Mouse (Mus musculus) cerebellum, postnatal 14 days (tissue): ENCODE measurements around the gene Josd2.

ENCODE experiments used
- DNase-seq, 2 experiments: peaks; one replicate each; pipeline ENCODE4 v3.0.0; 2021; ENCODE audit warnings: mixed read lengths in 2 of 2

Gene Josd2

GRCm38 (mm10) chr7:44467811-44468411, at the start of gene Josd2:
Gene Josd2, plus strand, starts transcription at chr7:44467980.
- DNase-seq = peak; percentile 91 to 94

DNA sequence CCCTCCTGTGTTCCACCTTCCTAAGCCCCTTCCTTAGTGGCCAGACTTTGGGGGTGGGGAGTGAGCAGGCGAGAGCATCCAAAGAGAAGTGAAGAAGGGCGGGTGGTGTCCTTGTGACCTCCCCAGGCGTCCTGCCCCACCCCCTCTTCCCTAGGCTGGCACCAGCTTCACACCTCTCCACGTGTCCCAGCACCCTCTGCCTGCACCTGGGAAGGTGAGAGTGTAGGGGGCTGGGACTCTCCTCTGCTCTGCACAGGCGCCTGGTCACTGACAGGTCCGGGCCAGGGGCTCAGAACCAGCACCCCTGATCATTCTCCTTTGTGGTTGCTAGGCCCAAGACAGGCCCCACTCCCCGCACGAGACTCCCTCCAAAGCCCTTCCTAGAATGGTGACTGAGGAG, 40.1 kb upstream of the Josd2 start:
- peak in 1 of 2 experiments; percentile 20 for DNase-seq

DNA sequence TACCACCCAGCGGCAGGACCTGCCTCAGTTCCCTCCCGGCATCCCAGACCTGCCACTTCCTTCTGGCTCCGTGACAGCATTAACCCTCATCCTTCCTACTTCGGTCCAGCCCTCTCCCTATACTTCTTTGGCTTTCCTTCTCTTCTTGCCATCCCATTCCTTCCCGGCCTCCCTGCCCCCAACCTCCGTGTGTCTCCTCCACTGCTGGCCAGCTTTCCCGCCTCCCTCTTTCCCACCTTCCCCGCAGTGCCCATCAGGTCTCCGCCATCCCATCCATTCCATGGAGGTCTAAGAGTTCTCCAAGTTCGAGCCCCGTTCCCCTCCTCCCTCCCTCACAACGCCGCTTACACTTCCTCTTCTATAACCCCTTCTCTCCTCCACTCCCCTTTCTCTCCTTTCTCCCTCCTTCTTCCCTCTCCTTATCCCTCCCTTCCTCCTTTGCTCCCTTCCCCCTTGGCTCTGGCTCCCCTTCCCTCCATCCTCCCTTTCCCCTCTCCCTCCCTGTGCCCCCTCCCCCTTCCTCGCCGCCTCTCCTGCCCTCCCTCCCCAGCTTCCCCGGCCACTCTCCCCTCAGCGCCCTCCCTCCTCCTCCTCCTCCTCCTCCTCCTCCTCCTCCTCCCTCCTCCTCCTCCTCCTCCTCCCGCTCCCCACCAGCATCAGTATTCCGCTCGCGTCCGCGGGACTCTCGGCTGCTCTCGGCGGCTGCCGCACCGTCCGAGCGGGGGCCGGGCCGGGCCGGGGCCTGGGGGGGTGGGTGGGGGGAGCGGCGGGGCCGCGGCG, 39.4 kb upstream of the Josd2 start:
- peak; percentile 65 to 78 for DNase-seq

DNA sequence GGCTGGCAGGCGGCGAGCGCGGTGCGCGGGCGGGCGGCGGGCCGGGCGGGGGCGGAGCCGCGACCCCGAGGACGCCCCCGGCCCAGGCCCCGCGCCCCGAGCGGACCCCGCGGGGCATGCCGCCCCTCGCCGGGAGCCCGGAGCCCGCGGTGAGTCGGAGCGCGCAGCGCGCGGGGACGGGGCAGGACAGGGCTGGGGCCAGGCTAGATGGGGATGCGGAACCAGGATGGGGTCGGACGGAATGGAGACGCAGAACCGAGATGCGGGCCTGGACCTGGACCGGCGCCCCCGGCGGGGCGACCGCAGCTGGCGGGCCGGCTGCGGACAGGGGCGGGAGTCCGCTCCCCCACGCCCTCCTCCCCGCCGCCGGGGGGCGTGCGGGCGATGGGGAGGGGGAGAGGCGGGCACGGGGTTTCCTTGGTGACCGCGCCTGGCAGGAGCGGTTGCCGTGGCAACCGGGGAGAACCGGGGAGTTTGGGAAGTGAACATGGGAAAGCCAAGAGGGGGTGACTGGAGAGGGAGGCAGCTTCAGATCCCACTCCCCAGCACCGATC, 38.7 kb upstream of the Josd2 start, which contains the start of gene Lrrc4b:
Gene Lrrc4b, plus strand, starts transcription at position 51 of the 554 bp plus-strand sequence.
- DNase-seq = peak; percentile 79

DNA sequence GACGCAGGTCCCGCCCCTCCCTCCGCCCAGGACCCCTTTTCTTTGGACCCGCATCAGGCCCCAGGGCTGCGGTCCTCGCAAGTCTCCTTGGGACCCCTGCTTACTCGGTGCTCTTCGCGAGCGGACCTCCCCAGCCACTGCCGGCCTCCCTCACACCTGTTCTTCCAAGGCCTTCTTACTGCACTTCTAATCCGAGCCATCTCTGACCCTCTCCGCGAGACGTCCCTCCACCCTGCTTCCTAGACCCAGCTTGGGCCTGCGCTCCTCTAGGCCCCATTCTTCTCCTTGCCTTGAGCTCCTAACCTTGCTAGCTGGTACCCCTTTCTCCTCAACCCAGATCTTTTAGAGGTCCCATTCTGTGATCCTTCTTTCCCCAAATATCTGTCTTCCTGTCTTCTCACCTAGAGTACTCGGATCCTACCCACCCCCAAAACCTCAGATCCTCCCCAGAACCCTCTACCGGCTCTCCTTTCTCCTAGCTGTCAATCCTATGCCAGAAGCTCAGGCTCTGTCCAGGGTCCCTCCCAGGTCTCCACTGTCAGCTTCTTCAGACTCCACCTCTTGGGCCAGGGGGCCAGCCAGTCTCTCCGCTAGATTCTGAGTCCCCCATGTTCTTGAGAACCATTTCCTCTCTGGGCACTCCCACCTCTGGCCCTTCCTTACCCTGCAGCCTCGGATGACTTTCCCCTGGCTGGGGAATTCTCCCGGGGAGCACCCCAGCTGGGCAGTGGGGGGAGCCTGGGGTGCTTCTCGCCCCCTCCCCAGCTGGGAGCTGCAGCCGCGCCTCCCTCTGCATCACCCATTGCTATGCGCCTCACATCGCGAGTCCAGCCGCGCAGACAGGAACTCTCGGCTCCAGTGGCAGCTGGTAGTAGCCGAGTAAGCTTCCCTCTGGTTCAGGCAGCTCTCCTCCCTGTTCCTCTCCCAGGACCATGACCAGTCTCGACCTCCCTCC, 38.0 kb upstream of the Josd2 start:
- peak; percentile 39 to 49 for DNase-seq

- no peak for DNase-seq
Observed at GRCm38 (mm10) chr7:44432550-44432949, 35.2 kb upstream of the Josd2 start.

DNA sequence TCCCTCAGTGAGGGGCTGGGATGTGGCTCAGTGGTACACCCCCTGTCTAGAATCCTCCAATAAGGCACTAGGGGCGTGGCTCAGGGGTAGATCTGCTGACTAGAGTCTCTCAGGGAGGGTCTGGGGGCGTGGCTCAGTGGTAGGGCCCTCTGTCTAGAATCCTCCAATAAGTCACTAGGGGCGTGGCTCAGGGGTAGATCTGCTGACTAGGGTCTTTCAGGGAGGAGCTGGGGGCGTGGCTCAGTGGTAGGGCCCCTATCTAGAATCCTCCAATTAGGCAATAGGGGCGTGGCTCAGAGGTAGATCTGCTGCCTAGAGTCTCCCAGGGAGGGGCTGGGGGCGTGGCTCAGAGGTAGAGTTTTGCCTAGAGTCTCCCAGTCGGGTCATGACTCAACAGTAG, 34.4 kb upstream of the Josd2 start:
- peak in 1 of 2 experiments; percentile 72 for DNase-seq

GRCm38 (mm10) chr7:44434089-44434488, 33.7 kb upstream of the Josd2 start:
- no peak for DNase-seq

DNA sequence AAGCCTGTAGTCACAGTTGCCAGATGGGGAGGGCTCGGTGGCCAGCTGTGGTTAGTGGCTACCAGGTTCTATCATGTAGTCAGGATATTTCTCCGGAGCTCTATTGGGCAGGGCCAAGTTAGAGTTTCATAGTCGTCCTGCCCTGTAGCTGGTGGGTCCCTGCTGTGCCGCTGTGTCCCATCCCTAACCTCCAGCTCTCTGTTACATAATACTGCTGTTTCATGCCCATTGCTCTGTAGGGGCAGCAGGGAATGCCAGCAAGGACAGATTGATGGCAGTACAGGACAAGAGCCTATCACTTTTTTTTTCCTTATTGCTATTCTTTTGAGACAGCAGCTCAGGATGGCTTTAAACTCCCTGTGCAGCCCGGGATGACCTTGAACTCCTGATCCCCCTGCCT, 32.0 kb upstream of the Josd2 start:
- peak; percentile 6 to 51 for DNase-seq

DNA sequence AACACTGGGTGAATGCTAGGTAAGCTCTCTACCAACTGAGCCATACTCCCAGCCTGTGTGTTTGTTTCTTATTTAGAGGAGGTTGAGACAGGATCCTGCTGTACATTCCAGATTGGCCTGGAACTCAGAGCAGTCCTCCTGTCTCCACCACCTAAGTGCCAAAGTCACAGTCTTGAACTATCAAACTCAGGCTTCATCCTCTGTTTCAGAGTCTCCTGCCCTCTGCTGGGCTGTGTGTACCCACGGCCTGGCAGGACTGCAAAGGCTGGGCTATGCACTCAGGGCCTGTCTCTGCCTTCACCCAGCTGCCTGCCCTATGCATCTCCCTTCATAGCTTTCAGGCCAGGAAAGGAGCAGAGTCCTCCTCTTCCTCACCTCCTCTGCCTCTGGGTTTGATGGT, 31.5 kb upstream of the Josd2 start:
- DNase-seq = peak; percentile 57 to 63

GRCm38 (mm10) chr7:44437188-44437587, 30.6 kb upstream of the Josd2 start:
- no peak for DNase-seq

- peak; percentile 74 to 79 for DNase-seq
Observed at GRCm38 (mm10) chr7:44437933-44438332, 29.8 kb upstream of the Josd2 start.

DNA sequence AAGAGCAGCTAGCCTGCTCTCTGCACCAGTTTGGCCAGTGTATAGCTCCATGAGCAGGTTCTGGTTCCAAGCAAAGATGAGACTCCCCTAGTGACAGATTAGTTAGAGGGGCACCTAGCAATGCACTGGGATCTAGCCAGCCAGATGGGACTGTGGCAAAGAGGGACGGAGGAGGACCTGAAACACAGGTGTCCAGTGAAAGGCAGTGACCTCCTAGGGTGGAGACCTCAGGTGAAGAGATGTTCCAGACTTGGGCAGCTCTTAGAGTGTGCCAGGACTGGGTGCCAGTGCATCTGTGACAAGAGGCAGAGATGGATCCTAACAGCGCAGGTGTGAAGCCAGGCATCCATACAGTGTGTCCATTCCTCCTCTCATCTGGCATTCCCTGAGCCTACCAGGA, 28.1 kb upstream of the Josd2 start:
- peak in 1 of 2 experiments; percentile 14 for DNase-seq

- DNase-seq = no peak
Observed at GRCm38 (mm10) chr7:44440479-44440878, 27.3 kb upstream of the Josd2 start.

DNA sequence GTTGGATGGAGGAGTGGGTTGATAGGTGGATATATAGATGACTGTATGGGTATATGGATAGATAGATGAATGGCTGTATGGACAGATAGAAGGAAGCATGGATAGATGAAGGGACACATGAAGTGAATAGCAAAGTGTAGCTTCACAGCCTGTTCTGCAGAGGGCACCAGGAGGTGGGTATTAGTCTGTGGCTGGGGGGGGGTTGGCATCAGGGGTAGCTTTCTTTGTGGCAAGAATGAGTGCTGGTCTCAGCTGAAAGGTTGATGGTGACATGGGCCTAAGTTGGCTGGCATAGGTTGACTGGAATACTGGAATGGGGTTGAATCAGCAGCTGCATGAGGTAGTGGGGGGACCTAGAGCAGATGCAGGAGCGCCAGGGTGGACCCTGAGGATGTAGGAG, 26.6 kb upstream of the Josd2 start:
- DNase-seq = no peak

DNA sequence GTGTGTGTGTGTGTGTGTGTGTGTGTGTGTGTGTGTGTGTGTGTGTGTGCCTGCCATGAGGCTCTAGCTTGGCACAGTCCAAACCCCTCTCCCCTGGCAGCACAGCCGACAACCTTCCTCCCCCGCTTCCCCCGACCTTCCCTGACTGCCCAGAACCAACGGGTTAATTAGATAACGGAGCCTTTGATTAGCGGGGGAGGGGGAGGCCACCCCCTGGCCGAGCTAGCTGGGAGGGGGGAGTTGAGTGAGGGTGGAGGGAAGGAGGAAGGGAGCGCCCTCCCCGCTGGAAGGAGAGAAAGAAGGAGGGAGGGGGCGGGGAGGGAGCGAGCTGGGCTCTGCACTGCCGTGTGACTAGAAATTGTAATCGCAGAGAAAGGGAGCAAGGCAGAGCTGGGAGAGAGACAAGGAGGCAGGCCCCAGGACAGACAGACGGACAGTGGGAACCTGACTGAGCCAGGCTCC, 26.1 kb upstream of the Josd2 start:
- DNase-seq = peak; percentile 80 to 86

GRCm38 (mm10) chr7:44442407-44442821, 25.4 kb upstream of the Josd2 start:
- peak; percentile 71 to 80 for DNase-seq

- DNase-seq = peak; percentile 72 to 76
Observed at GRCm38 (mm10) chr7:44443268-44444173, 24.3 kb upstream of the Josd2 start.

DNA sequence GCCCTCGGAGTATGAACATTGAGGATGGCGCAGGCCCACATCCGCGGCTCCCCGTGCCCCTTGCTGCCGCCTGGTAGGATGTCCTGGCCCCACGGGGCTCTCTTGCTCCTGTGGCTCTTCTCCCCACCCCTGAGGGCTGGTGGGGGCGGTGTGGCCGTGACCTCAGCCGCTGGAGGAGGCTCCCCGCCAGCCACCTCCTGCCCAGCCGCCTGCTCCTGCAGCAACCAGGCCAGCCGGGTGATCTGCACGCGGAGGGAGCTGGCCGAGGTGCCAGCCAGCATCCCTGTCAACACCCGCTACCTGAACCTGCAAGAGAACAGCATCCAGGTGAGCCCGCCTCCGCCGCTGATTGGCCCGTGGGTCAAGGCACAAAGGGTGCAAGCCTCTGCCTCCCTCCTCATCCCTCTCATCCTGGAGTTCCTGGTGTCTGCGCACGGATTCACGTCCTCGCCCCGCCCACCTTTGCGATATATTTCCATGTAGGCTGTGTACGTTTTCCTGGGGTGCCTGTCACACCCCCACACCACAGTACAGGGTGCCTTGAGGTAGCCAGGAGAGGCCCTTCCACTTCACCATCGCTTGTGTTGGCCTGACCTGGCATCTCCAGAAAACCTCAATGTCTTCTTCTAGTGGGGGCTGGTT, 22.8 kb upstream of the Josd2 start:
- peak; percentile 39 to 42 for DNase-seq

- peak in 1 of 2 experiments; percentile 34 for DNase-seq
Observed at GRCm38 (mm10) chr7:44445528-44445923, 22.3 kb upstream of the Josd2 start.
